Mouse (Mus musculus): ENCODE results near the gene Cysltr2.

The Cysltr2 gene

DNA sequence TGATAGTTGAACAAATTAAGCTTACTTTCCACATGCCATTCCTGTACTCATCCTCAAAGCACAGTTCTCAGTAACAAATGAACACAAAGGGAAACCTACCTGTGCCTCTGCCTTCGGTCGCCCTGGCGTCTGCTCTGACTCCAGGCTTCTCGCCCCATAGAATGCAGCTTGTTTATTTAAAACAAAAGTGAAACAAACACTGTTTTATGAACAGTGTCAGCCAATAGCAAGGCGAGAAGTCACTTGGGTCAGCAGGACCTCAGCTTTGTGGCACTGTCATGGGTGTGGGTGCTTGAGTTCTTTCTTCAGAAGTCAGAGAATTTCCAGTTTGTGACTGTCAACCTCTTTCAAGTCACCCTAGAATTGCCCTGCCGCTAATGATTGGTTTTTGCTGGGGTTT lies at the start of gene Cysltr2:
TSS of gene Cysltr2 (minus strand) at position 178 of the 400 bp plus-strand sequence.
- DNase-seq: no peak

DNA sequence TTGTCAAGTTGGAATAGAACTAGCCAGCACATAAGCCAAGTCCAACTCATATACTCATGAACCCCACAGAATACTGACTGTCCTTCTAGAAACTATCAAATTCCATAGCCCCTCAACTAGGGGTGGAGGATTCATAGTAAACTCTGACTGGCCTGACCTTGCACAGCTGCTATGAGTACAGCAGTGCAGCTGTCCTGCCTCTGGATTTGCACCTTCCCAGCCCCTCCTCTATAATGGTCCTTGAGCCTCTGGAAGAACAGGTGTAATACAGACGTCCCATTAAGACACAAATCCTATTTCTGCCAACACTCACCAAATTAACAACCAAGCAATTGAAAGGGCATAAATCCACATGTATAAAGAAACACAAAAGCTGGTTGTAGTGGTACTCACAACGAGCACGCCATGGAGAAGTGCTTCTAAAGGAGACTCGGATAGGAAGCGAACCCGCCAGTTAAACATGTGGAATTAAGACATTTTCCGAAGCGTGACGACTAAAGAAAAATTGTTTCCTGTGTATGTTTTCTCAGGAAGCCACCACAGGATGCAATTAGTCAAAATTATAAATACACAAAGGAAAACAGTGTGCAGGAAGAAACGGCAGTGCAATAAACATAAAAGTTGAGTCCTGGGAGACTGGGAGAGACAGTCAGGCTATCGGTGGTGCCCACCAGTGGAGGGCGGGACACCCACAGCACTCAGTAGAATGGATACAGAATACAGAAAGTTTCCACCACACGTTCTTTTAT lies 46.1 kb upstream of the Cysltr2 start:
- DNase-seq: no peak

DNA sequence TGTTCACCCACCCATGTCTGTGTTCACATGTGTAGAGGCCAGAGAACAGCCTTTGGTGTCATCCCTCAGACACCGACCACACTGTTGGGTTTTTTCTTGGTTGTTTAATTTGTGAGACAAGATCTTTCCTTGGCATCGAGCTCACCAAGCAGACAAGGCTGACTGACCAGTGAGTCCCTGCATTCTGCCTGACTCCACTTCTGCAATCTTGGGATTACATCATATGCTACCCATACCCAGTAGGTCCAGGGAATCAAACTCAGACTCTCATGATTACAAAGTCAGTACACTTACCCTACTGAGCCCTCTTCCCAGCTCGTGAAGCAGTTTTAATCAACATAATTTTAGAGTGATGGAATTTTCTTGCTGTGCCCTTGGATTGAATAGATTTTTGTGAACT lies 44.0 kb upstream of the Cysltr2 start:
- DNase-seq: no peak

DNA sequence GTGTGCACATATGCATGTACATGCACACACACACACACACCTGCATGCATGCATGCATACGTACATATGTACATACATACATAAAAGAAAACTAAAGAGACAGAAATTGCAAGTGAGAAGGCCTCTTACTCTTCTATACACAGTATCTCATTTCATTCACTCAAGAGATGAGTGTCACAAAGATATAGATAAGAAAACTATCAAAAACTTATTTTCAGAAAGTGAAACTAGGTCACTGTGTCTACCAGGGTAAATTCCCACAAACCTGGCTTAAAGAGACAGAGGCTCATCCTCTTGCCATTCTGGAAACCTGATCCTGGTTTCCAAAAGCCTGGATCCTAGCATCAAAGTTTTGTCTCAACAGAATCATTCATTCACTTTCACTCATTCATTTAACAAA lies 39.3 kb upstream of the Cysltr2 start:
- no peak for DNase-seq

DNA sequence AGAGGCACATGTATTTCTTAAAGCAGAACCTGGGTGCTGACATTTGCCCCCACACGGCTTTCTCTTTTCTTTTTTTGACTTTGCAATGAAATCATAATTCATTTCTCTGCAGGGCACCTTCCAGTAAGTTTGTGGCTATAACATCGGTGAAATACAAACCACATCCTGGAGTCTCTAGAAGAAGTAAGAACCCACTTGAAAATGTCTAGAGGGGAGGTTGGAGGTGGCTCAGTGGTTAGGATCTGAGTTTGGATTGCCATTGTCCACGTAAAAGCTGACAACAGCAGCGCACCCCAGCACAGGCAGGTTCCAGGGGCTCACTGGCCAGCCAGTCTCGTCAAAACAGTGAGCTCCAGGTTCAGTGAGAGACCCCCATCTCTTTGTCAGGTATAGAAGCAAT lies 38.8 kb upstream of the Cysltr2 start:
- no peak for DNase-seq

DNA sequence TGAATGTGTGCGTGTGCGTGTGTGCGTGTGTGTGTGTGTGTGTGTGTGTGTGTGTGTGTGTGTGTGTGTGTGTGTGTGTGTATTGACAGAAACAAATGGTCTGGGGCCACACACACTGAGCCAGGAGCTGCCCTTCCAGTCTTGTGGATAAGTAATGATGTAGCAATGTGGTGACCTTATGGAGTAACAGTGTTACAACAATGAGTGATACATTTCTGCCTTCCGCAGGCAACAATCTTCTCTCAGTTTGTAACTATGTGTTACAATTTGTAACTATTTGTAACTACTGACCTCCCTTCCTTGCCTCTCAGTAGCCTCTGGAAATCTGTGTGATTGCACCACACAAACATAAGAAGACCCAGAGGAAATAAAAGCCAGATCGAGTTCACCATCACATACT lies 38.3 kb upstream of the Cysltr2 start:
- DNase-seq: no peak

DNA sequence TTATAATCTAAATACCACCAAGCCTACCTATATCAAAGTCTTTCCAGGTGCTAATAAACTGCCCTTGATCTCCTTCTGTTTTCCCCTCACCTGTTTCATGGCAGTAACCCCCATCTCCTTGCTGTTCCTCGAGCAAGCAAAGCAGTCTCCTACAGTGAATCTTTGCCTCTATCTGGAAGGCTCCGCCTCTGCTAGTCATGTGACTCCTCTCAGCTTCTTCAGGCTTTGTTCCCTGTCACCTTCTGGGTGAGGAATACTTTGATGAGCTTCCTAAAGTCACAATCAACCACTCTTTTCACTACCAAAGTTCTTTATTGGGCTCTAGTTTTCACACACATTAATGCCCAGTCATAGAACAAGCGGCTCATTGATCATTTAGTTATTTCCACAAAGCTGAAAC lies 37.5 kb upstream of the Cysltr2 start:
- DNase-seq: no peak

DNA sequence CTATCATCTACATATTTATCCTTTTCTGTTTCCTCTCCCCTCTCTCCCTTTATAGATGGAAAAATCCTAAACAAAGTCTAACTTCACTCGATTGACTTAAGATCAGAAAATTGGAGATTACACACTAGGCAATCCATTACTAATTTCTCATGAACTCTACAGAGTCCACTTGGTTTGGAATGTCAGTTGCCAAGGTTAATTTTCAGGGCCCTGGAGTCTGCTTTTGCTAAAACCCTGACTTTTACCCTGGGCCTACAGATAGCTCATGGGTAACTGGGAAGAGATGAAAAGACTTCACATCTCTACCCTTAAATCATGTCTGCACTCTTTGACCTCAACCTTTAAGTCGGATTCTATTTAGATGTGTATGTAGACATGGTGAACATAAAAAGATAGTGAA lies 34.6 kb upstream of the Cysltr2 start:
- DNase-seq: no peak

DNA sequence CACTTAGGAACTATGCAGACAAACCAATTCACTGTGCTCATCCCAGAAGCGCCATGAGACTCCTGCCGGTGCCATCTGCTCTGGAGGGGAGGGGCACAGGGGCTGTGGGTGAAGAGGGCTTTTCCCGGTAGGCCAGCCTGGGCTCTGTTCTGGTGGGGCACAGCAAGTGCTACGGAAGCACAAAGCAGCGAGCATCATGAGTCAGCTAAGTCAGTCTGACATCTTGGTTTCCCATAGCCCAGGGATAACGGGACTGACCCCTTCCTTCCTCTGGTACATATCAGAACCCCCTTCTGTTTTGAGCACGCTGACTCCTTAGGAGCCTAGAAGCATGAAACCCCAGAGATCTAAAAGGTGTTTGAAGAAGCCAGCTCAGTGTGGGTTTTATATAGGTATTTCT lies 15.5 kb upstream of the Cysltr2 start:
- no peak for DNase-seq

DNA sequence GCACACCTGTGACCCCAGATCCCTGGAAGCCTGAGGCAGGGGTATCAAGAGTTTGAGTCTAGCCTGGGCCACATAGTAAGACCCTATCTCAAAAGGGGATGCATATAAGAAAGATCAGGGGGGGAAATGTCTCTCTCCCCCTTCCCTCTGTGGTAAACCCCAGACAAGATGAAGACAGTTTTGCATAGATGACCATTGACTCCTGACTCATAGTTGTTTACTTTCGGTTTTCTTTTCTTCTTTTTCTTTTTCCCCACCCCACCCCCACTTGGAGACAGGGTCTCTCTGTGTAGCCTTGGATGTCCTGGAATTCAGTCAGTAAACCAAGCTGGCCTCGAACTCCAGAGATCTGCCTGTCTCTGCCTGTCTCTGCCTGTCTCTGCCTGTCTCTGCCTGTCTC lies 9.8 kb upstream of the Cysltr2 start:
- no peak for DNase-seq

DNA sequence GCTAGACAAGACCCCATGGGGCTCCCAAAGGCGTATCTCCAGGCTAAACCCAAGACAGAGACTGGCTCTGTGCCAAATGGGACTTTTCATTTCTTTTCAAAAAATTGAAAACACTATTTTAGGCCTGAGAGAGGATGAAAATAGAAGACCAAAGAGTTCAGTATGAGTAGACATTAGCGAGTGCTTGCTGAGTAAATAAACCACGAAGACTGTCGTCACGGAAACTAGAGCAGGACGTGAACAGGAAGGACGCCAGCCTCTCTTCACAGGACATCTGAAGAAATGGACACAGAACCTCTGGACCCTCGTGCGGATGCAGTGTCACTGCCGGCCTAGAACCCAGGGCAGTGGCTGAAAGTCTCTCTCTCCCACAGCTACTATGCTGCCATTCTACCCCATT lies 8.8 kb upstream of the Cysltr2 start:
- DNase-seq: no peak

DNA sequence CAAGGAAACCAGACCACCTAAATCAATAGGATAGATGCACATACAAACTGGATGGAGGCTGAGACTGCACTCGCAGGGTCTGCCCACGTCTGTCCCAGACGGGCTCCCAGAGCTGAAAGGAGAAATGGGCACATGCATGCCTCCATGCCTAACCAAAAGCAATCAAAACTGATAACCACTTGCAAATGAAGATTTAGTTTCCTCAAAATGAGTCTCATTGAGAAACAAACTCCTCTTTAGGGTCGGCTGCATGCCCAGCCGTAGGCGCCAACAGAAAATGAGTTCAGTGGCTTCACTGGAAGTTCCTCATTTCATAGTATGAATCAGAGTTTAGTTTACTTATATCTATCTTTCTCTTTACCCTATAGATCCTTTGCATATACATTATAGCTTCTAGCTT lies 7.9 kb upstream of the Cysltr2 start:
- DNase-seq: no peak

DNA sequence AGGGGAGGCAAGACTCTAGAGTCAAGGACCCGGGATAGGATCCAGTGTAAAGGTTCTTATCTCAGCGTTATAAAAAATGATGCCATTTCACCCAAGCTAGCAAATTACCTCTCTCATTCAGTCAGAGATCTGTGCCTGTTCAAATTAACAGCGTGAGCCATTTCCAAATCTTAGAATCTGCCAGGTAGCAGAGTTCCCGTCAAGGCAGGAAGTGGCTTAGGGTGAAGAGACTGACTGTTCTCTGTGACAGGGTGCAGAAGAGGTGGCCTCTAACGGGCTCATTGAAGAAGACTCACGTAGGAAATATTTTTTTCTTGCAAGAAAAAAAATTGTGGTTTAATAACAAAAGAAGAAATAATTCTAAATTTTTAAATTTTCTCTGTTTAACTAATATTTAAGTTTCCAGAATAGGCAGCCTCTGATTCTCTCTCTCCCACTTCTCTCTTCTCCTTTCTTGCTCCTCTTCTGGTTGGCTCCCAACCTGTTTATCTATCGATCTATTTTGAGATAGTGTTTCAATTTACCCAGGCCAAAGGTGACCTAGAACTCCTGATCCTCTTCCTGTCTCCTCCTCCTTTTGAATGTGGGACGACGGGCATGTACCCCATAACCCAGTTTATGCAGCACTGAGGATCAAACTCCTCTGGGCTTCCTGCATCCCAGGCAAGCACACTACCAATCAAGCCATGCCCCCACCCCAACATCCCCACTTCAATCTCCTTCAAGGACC lies 3.5 kb downstream of the Cysltr2 start:
- DNase-seq: no peak

DNA sequence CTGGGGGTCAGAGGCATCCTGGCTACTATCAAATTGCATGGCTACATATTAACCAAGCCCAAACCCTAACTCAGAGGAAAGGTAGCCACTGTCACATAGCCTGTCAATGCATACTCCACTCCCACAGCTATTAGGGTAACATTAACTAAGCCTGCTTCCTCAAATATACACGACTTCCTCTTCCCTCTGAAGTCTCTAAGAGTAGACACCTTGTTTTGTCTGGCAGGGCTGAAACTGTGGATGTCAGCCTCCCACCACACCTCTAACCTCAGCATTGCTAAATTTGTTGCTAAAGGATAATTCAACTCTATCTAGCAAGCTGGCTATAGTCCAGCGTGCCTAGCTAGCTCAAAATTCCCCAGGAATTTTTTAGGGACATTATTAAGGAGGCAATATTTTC lies 7.2 kb downstream of the Cysltr2 start:
- no peak for DNase-seq

DNA sequence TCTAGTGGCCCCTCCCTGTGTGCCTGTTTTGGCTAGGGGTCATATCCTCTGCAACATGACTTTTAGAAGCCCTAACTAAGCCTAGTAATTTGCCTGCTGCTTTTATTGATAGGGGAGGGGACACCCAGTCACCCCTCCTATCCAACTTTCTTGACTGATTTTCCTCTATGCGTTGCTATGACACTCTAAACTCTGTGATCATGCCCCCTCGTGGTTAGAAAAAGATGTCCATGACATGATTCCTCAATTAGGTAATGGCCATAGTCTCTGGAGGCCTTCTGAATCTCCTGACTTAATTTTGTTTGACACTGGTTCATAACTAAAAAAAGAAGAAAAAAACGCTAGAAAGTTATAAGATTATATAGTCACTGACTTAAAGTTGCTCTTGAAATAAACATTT lies 15.6 kb downstream of the Cysltr2 start:
- no peak for DNase-seq

DNA sequence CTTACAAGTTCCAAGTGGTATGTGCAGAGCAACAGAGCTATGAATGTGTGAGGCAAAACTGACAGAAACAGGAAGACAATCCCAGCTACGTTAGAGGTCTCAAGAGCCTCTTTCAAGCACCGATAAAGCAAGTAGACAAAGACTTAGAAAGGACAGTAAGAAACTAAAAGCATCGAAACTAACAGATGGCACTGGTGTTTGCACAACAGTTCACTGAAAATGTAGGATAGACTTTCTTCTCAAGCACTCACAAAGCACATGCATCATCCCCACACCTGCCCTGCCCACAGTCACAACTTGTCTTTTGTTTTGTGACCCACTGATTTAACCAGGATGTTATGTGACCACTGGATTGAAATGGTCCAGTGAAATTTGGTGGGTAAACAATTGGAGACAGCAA lies 17.7 kb downstream of the Cysltr2 start:
- no peak for DNase-seq

DNA sequence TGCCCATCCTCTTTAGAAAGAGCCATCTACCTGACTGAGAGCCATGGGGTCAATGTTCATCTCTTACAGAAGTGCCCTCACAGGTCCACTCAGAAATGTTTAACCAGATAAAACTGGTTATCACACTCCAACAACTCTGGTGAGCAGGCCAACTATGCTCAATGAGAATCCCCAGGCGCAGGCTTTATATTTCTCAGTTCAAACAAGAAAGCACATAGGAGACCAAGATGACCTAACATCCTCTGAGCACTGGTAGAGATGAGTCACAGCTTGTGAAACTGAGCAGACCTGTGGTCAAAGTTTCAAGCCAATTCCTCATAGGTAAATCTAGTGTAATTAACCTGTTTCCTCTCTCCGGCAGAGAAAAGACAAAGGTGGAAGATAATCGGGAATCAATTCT lies 31.6 kb downstream of the Cysltr2 start:
- no peak for DNase-seq

DNA sequence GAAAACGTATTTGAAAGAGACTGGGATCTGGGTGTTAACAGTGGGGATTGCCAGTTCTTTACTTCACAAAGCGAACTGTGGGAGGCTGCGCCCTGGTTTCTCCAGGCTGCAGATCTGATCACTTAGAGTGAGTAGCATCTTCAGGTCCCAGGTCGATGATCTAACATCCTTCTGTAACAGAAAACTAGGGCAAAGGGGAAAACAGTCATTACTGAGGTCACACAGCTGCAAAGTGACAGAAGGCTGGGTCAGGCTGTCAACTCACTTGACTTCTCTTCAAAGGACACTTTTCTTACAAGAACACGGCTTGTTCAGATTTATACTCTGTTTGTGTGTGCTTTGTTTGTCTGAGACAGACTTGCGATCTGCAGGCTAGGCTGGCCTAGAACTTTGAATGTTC lies 33.5 kb downstream of the Cysltr2 start:
- no peak for DNase-seq

DNA sequence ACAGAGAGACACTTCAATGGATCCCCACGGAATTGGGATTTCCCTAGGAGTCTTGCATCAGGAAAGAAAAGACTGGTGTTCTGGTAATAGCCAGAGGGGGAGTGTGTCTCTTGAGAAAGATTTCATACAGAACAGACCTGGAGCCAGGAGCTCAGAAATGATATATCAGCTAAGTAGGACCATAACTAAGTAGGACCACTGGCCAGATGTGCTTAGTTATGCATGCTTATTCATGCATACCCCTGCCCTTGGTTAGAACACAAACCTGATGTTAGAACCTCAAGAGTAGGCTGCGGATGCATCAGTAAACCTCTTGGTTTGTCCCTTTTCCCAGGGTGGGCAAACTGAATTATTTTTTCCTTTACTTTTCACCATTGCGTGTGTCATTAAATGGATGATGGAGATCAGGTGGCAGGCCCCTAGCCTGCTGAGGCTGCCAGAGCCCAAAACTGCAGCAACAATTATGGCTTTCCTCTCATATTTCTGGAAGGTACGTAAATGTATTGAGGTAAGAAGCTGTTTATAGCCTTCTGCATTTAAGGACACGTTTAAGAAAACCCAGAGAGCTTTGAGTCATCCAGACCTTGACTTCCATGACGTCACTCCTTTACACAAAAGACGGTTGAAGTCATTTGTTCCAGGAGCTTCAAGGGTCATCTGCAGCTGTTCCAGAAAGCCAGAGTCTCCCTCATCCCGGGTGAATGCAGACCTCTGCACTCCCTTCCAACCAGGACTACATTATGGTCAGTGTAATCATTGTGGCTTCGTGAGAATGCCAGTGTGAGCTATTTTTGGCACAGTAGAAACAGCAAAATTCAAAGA lies 35.0 kb downstream of the Cysltr2 start:
- DNase-seq: no peak

DNA sequence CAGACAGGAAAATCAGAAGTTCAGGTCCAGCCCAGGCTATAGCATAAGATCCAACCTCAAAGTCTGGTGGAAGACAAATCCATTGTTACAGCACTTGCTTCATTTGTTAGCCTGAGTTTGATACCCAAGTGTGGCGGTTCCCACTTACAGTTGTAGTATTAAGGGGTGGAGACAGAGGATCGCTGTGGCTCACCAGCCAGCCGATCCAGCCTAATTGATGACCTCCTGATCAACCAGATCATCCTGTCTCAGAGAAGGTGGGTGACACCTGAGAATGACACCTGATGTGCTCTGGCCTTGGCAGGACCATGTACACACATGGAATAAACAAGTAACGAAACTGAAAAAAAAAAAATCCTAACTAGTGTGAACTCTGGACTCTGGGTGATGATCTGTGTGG lies 47.1 kb downstream of the Cysltr2 start:
- no peak for DNase-seq

DNA sequence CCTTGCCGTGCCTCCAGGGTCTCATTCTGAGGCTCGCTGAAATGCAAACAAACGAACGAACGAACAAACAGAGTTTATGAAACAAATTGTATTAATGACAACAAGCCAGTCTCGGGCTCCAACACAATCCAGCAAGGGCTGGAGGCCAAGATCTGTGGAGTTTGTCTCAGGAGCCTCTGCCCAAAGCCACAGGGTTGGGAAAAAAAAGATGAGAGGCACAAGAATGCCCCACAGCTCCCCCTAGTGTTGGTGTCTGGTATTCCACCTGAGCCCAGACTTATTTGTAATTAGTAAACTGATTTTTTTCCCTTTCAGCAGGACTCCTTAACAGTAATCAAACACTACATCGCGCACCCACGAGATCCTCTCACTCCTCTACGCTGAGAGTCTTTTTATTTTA lies 48.6 kb downstream of the Cysltr2 start:
- DNase-seq: peak; percentile 51

DNA sequence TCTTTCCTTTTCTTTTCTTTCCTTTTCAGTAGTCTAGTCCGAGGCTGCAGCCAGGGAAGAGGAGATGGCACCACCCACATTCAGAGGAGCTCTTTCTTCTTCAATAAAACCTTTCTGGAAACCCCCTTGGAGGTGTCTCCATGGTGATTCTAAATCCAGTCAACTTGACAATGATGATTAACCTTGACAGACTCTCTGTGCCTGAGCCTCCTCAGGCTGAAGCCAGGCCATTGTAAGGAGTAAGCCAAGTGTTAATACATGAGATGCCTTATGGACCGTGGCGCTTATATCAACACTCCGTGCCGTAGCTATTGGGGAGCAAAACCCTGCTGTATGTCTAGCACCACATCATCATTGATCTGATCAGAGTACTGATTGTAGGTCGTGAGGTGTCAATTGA lies 50.8 kb downstream of the Cysltr2 start:
- no peak for DNase-seq

DNA sequence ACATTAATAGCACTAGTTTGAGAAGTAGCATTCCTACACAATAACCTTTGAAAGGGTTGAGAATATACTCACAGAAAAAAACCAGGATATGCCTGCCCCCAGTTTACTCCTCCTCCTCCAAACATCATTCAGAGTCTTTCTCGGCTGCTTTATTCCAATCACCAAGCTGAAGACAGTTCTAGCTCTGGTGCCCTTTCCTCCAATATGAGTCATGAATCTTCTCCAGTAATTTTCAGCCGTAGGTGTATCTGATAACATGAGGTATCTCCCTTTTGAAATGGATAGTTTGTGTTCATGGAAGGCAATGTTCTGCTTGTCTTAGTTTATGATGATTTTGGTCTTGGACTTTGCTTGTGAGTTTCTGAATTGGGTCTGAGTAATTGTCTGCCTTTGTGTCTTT lies 62.9 kb downstream of the Cysltr2 start:
- DNase-seq: no peak

DNA sequence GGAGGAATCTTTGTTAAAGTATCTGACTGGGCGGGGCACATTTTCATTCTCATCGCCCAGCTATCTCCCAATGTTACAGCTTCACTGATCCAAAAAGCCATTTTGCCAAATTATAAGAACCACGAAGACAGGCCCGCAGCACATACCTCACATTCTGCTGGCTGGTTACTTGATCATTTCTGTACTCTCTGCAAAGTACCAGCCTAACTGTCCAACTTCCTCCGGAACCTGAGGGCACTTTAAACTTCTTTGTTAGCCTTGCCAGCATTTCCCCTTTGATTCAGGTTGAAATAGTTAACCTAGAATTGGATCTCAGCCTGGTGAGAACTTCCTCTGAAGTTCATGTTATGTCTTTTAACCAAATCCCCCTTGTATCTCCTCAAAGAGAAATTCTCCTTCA lies 63.8 kb downstream of the Cysltr2 start:
- DNase-seq: no peak
